Comparison of ENCODE assay signal across 7 mouse cellular contexts in the genomic region with DNA sequence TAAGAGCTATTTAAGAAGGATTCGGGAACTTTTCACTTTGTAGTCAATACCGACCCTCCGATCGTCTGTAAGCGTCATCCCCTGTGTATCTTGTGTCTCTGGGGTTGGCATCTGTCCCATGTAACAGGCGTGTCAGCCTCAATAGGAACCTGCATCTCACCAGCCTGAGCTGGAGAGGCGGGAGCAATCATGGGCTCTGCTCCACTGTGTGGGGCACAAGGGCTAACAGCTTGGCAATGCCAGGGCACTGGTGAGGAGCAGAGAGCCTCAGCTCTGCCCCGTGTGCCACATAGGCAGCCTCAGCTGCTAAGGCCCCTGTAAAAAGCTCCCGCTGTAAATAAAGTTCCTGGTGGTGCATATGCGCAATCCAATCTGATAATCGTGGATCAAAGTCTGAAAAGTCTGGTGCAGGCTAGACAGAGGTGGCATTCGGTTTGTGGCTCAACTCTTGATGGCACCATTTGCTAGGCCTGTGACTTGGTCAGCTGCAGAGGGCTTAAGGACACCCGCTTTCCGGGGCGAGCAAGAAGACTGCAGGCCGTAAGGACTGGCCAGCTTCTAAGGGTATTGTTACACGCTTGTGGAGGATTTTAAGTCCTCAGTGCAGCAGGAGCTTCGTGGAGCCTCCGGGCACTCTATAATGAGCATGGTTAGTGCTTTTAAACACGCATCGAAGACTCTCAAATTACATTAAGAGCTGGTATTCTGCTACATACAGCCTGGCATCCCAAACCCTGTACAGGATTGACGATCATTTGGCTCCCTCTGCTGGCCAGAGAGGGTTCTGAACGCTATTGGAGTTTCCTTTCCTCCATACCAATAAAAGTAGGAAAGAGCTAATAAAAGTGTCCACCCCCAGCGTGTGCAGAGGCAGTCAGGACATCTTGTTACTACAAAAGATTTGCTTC. TPM values are rescaled to one million over a fixed set of nuclear protein-coding genes. Genes with fewer than 3 reads are reported as not detected.
DNase-seq lines count a peak whose midpoint lies in the region; ATAC-seq lines count a peak whose summit lies in the region.

No protein-coding gene starts in this region.

- WGBS in embryonic facial prominence, embryonic 10.5 days, result 48% methylated on average over 24 of the region's 24 CpGs
- whole genome bisulfite sequencing in limb, embryonic 10.5 days, result 51% methylated on average over 24 of the region's 24 CpGs
- WGBS in midbrain, embryonic 16.5 days, result 41% methylated on average over 24 of the region's 24 CpGs

- no peaks in the 10 kb centered on the region for H3K9me3 ChIP-seq in embryonic facial prominence, embryonic 10.5 days
- no peaks in the 10 kb centered on the region for H3K9me3 ChIP-seq in limb, embryonic 10.5 days (replicated peaks)
- H3K9me3 ChIP-seq in midbrain, embryonic 16.5 days (replicated peaks; ENCODE audit: control insufficient read depth, low read length, poor library complexity, severe bottlenecking), result no peaks in the 10 kb centered on the region

- peak; percentile 88 for DNase-seq in adrenal gland, postnatal 14 days
- peak; percentile 88 for DNase-seq in embryonic facial prominence, embryonic 10.5 days (ENCODE audit: low spot score)
- DNase-seq in heart, adult 11 months, result peak; percentile 93
- peak; percentile 81 for DNase-seq in kidney, adult 18-20 months
- DNase-seq in limb, embryonic 10.5 days (ENCODE audit: low spot score), result peak; percentile 95
- DNase-seq in spleen, postnatal 14 days (ENCODE audit: low spot score in 2 of 2), result peak; percentile 50 to 73

- H3K27me3 ChIP-seq in embryonic facial prominence, embryonic 10.5 days (replicated peaks; ENCODE audit: low read depth, poor library complexity, severe bottlenecking), result no peaks in the 10 kb centered on the region; the same call in 1 of the 2 replicates
- no peaks in the 10 kb centered on the region for H3K27me3 ChIP-seq in limb, embryonic 10.5 days (ENCODE audit: low read depth, poor library complexity, severe bottlenecking)
- H3K27me3 ChIP-seq in midbrain, embryonic 16.5 days (ENCODE audit: control insufficient read depth, insufficient read depth, low read depth, low read length), result no peaks in the 10 kb centered on the region

- no peaks in the 10 kb centered on the region for H3K36me3 ChIP-seq in embryonic facial prominence, embryonic 10.5 days (replicated peaks)
- H3K36me3 ChIP-seq in limb, embryonic 10.5 days, result no peaks in the 10 kb centered on the region
- no peaks in the 10 kb centered on the region for H3K36me3 ChIP-seq in midbrain, embryonic 16.5 days (ENCODE audit: control insufficient read depth, insufficient read depth, low read length)

- no peak overlapping the region for H3K4me2 ChIP-seq in midbrain, embryonic 16.5 days (ENCODE audit: low read length)

- 0 out of 2 replicates have a peak overlapping the region, but pooled peaks have one; percentile 4 for H3K9ac ChIP-seq in midbrain, embryonic 16.5 days (ENCODE audit: low read depth, low read length)

- peak overlapping the region; percentile 69 for H3K27ac ChIP-seq in embryonic facial prominence, embryonic 10.5 days (replicated peaks)
- peak overlapping the region; percentile 79 for H3K27ac ChIP-seq in limb, embryonic 10.5 days
- no peak overlapping the region for H3K27ac ChIP-seq in midbrain, embryonic 16.5 days (ENCODE audit: low read length)

- H3K4me3 ChIP-seq in embryonic facial prominence, embryonic 10.5 days, result 0 out of 2 replicates have a peak overlapping the region, but pooled peaks have one; percentile 1
- no peak overlapping the region; the same call in 1 of the 2 replicates for H3K4me3 ChIP-seq in limb, embryonic 10.5 days
- H3K4me3 ChIP-seq in midbrain, embryonic 16.5 days (ENCODE audit: low read depth, low read length), result no peak overlapping the region

- H3K4me1 ChIP-seq in embryonic facial prominence, embryonic 10.5 days, result peaks cover 42% of the 10 kb centered on the region
- H3K4me1 ChIP-seq in limb, embryonic 10.5 days, result peaks cover 36% of the 10 kb centered on the region
- H3K4me1 ChIP-seq in midbrain, embryonic 16.5 days (ENCODE audit: control insufficient read depth, insufficient read depth, low read length), result peaks cover 8% of the 10 kb centered on the region

- ATAC-seq in midbrain, embryonic 16.5 days, result peak; percentile 80

RNA-seq across cellular contexts. Expression of a gene that starts 59.2 kb away (rescaled TPM):
- 76.8 and 82.7 TPM in 2 replicates for total RNA-seq in adrenal gland, postnatal 14 days (2021)
- polyA plus RNA-seq in embryonic facial prominence, embryonic 10.5 days (2016; fragmentation: Nextera tagmentation; extraction: Ambion mirVana), result 117 TPM in 2 replicates
- polyA plus RNA-seq in limb, embryonic 10.5 days (2016; fragmentation: Nextera tagmentation; extraction: Ambion mirVana), result 111 and 130 TPM in 2 replicates
- polyA plus RNA-seq in midbrain, embryonic 16.5 days (2015; fragmentation: Nextera tagmentation; extraction: Ambion mirVana), result 73.2 and 75.0 TPM in 2 replicates
